Mouse (Mus musculus) neural tube, embryonic 10.5 days (tissue): ENCODE measurements around the gene Rassf1.
A peak's percentile ranks its signal among the peaks of the same experiment; 100 is the strongest.

Source experiments
- DNase-seq: peaks from one replicate; pipeline ENCODE4 v3.0.0-alpha.2; 2017; ENCODE audit warnings: low spot score; ENCODE audit errors: extremely low spot score

Gene Rassf1

GRCm38 (mm10) chr9:107551117-107551889 is at the start of gene Rassf1:
Gene Rassf1 (plus strand): TSS chr9:107551555.
- DNase-seq, result peak; percentile 73

GRCm38 (mm10) chr9:107502131-107502846 is 49.1 kb upstream of the Rassf1 start:
- no peak for DNase-seq

GRCm38 (mm10) chr9:107504662-107505537 is 46.5 kb upstream of the Rassf1 start:
- DNase-seq, result no peak

- no peak for DNase-seq
Observed at GRCm38 (mm10) chr9:107508266-107508665, 43.1 kb upstream of the Rassf1 start.

- no peak for DNase-seq
Observed at GRCm38 (mm10) chr9:107510384-107511100, 40.8 kb upstream of the Rassf1 start.

- no peak for DNase-seq
Observed at GRCm38 (mm10) chr9:107511436-107511835, 39.9 kb upstream of the Rassf1 start.

- DNase-seq, result no peak
Observed at GRCm38 (mm10) chr9:107512326-107512725, 39.0 kb upstream of the Rassf1 start.

- peak; percentile 93 for DNase-seq
Observed at GRCm38 (mm10) chr9:107514303-107514955, 36.9 kb upstream of the Rassf1 start.

- no peak for DNase-seq
Observed at GRCm38 (mm10) chr9:107520331-107520730, 31.0 kb upstream of the Rassf1 start.

GRCm38 (mm10) chr9:107521190-107521589 is 30.2 kb upstream of the Rassf1 start:
- DNase-seq, result no peak

GRCm38 (mm10) chr9:107521711-107522399 is 29.5 kb upstream of the Rassf1 start:
- no peak for DNase-seq

GRCm38 (mm10) chr9:107522400-107522711 is 29.0 kb upstream of the Rassf1 start:
- no peak for DNase-seq

GRCm38 (mm10) chr9:107526198-107527026 is 24.9 kb upstream of the Rassf1 start:
- DNase-seq, result peak; percentile 86

GRCm38 (mm10) chr9:107533791-107534407 is 17.5 kb upstream of the Rassf1 start, which contains the start of gene Tmem115:
Gene Tmem115 (plus strand): TSS chr9:107533945.
- peak; percentile 88 for DNase-seq

- peak; percentile 48 for DNase-seq
Observed at GRCm38 (mm10) chr9:107534408-107535202, 16.8 kb upstream of the Rassf1 start.

GRCm38 (mm10) chr9:107538231-107538630 is 13.1 kb upstream of the Rassf1 start:
- no peak for DNase-seq

GRCm38 (mm10) chr9:107538711-107539110 is 12.6 kb upstream of the Rassf1 start:
- DNase-seq, result no peak

- no peak for DNase-seq
Observed at GRCm38 (mm10) chr9:107539940-107540339, 11.4 kb upstream of the Rassf1 start.
